Mouse (Mus musculus) liver, embryonic 16.5 days (tissue): ENCODE measurements around the gene Mocs1. TPM values are rescaled to one million over a fixed set of nuclear protein-coding genes. Genes with fewer than 3 reads are reported as not detected.

Experiments used
- ATAC-seq: fragments of 200-750 bp; cut with Nextera tagmentation; 2 replicates; pipeline ENCODE4 v1.8.0; 2017; ENCODE audit warnings: low read depth, mild to moderate bottlenecking, moderate number of reproducible peaks, moderate library complexity
- H3K27ac ChIP-seq: fragments of 300-500 bp; sonication (generic); 2 replicates; pipeline ENCODE4 v1.5.1; 2014; ENCODE audit warnings: mild to moderate bottlenecking, low read length
- H3K27me3 ChIP-seq: fragments of 300-500 bp; sonication (generic); 2 replicates; pipeline ENCODE4 v1.6.1; 2014; ENCODE audit warnings: low read depth, low read length, mixed read lengths; ENCODE audit not compliant: control insufficient read depth, insufficient read depth
- H3K36me3 ChIP-seq: fragments of 300-500 bp; sonication (generic); 2 replicates; pipeline ENCODE4 v1.6.1; 2014; ENCODE audit warnings: mild to moderate bottlenecking; ENCODE audit not compliant: control insufficient read depth, insufficient read depth
- H3K4me1 ChIP-seq: fragments of 300-500 bp; sonication (generic); 2 replicates; pipeline ENCODE4 v1.6.1; 2014; ENCODE audit warnings: low read depth, low read length, mixed read lengths; ENCODE audit not compliant: control insufficient read depth
- H3K4me2 ChIP-seq: fragments of 300-500 bp; sonication (generic); 2 replicates; pipeline ENCODE4 v1.6.1; 2014; ENCODE audit warnings: low read depth, low read length, mixed read lengths
- H3K4me3 ChIP-seq: fragments of 300-500 bp; sonication (generic); 2 replicates; pipeline ENCODE4 v1.5.1; 2014; ENCODE audit warnings: low read depth, mild to moderate bottlenecking, low read length
- H3K9ac ChIP-seq: fragments of 300-500 bp; sonication (generic); 2 replicates; pipeline ENCODE4 v1.6.1; 2014; ENCODE audit warnings: low read depth, low read length
- H3K9me3 ChIP-seq: fragments of 300-500 bp; sonication (generic); replicated peaks from 2 replicates; pipeline ENCODE4 v1.6.1; 2016; ENCODE audit warnings: low read length; ENCODE audit not compliant: control insufficient read depth
- WGBS: fragments of 180-500 bp; shearing (Covaris S2); extraction: QIAGEN DNeasy Blood & Tissue Kit; methylation state at CpG from one replicate; pipeline ENCODE4 v1.1.7; 2014; ENCODE audit not compliant: insufficient replicate concordance; 5-methylcytosine and 5-hydroxymethylcytosine counted together
- polyA plus RNA-seq: library from polyadenylated mRNA; unstranded; fragments of >200 nt; fragmentation: Nextera tagmentation; extraction: Ambion mirVana; gene quantifications from 2 replicates; pipeline ENCODE4 v1.2.1, GENCODE M21; 2015

Mocs1 gene
- polyA plus RNA-seq, 1 experiment from 2014 or later, result 13.1 TPM

GRCm38 (mm10) chr17:49405927-49406326 is 22.2 kb upstream of the Mocs1 start:
- Histone ChIP-seq H3K27me3 (no peaks in the 10 kb centered on the region), H3K9ac (no peak overlapping the region), H3K4me1 (no peaks in the 10 kb centered on the region), H3K36me3 (no peaks in the 10 kb centered on the region), H3K9me3 (no peaks in the 10 kb centered on the region), H3K4me3 (no peak overlapping the region), H3K4me2 (no peak overlapping the region), H3K27ac (no peak overlapping the region)
- 17% methylated on average over 5 of the region's 5 CpGs for WGBS
- ATAC-seq, result no peak

- Histone ChIP-seq H3K27ac (no peak overlapping the region), H3K4me2 (no peak overlapping the region), H3K9me3 (no peaks in the 10 kb centered on the region), H3K4me3 (no peak overlapping the region), H3K36me3 (no peaks in the 10 kb centered on the region), H3K27me3 (no peaks in the 10 kb centered on the region), H3K9ac (no peak overlapping the region), H3K4me1 (no peaks in the 10 kb centered on the region)
- WGBS, result 35% methylated on average over 5 of the region's 5 CpGs
- ATAC-seq, result no peak
These were observed 15.2 kb upstream of the Mocs1 start for GRCm38 (mm10) chr17:49412974-49413373.

- no peaks in the 10 kb centered on the region for H3K27me3 ChIP-seq
- H3K4me3 ChIP-seq, result no peak overlapping the region
- no peaks in the 10 kb centered on the region for H3K9me3 ChIP-seq
- H3K9ac ChIP-seq, result no peak overlapping the region
- H3K4me2 ChIP-seq, result no peak overlapping the region
- no peak for ATAC-seq
- H3K27ac ChIP-seq, result no peak overlapping the region
- H3K36me3 ChIP-seq, result no peaks in the 10 kb centered on the region
- WGBS, result 42% methylated on average over 3 of the region's 3 CpGs
- no peaks in the 10 kb centered on the region for H3K4me1 ChIP-seq
These were observed 14.6 kb upstream of the Mocs1 start for GRCm38 (mm10) chr17:49413554-49413953.

- no peaks in the 10 kb centered on the region for H3K4me1 ChIP-seq
- no peaks in the 10 kb centered on the region for H3K36me3 ChIP-seq
- no peak overlapping the region for H3K4me2 ChIP-seq
- ATAC-seq, result no peak
- H3K9me3 ChIP-seq, result no peaks in the 10 kb centered on the region
- H3K4me3 ChIP-seq, result no peak overlapping the region
- WGBS, result 54% methylated on average over 3 of the region's 3 CpGs
- H3K27ac ChIP-seq, result no peak overlapping the region
- H3K27me3 ChIP-seq, result no peaks in the 10 kb centered on the region
- H3K9ac ChIP-seq, result no peak overlapping the region
These were observed 11.9 kb upstream of the Mocs1 start for GRCm38 (mm10) chr17:49416228-49416627.

- Histone ChIP-seq H3K4me1 (peaks cover 3% of the 10 kb centered on the region), H3K27ac (no peak overlapping the region), H3K9ac (no peak overlapping the region), H3K9me3 (no peaks in the 10 kb centered on the region), H3K4me2 (no peak overlapping the region), H3K27me3 (no peaks in the 10 kb centered on the region), H3K4me3 (no peak overlapping the region), H3K36me3 (no peaks in the 10 kb centered on the region)
- peak; percentile 65; the same call in 1 of the 2 replicates for ATAC-seq
- 53% methylated on average over 6 of the region's 6 CpGs for WGBS
These were observed 8.3 kb upstream of the Mocs1 start for GRCm38 (mm10) chr17:49419813-49420212.

GRCm38 (mm10) chr17:49422286-49423066 is 5.7 kb upstream of the Mocs1 start:
- H3K36me3 ChIP-seq, result no peaks in the 10 kb centered on the region
- no peaks in the 10 kb centered on the region for H3K27me3 ChIP-seq
- H3K9me3 ChIP-seq, result no peaks in the 10 kb centered on the region
- no peak overlapping the region for H3K4me2 ChIP-seq
- H3K4me1 ChIP-seq, result peaks cover 3% of the 10 kb centered on the region
- WGBS, result 35% methylated on average over 3 of the region's 3 CpGs
- H3K27ac ChIP-seq, result no peak overlapping the region
- no peak for ATAC-seq
- H3K4me3 ChIP-seq, result no peak overlapping the region
- H3K9ac ChIP-seq, result no peak overlapping the region

DNA sequence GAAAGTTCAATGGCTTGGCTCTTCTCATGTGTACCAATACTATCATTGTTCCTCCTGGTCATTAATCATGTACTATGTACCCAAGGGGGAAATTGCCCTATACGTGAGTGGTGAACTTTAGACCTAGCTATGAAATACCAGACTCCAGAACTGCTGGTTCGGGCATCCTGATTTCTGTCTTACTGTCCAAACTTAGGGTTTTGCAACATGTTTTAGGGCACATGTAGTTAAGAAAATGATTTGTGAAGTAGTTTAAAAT is 5.2 kb upstream of the Mocs1 start:
- ATAC-seq, result no peak
- H3K27ac ChIP-seq, result no peak overlapping the region
- no peak overlapping the region for H3K4me2 ChIP-seq
- H3K4me3 ChIP-seq, result no peak overlapping the region
- no peaks in the 10 kb centered on the region for H3K27me3 ChIP-seq
- peaks cover 7% of the 10 kb centered on the region for H3K4me1 ChIP-seq
- H3K36me3 ChIP-seq, result no peaks in the 10 kb centered on the region
- H3K9ac ChIP-seq, result no peak overlapping the region
- H3K9me3 ChIP-seq, result no peaks in the 10 kb centered on the region
- WGBS, result 71% methylated on average over 2 of the region's 2 CpGs

DNA sequence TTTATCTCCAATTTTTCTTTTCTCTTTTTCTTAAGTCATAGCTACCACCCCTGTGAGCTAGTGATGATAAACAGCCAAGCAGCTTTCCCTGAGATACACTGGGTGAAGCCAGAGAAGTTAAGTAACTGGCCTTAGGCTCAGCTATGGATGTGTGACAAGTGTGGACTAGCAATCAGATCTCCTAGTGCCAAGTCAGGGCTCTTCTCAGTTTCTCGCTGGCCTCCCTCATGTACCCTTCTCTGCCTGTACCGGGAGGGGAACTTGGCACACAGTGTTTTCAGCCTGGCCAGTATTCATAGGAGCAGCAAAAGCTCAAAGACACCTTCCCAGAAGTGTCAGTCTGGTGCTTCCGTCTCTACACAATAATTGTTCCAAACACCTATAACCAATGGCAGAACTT is 4.3 kb upstream of the Mocs1 start:
- H3K4me1 ChIP-seq, result peaks cover 8% of the 10 kb centered on the region

GRCm38 (mm10) chr17:49427631-49428238 is 427 bp upstream of the Mocs1 start:
- 0 out of 2 replicates have a peak, but pooled peaks cover 3% of the 10 kb centered on the region for H3K36me3 ChIP-seq
- H3K27me3 ChIP-seq, result no peaks in the 10 kb centered on the region
- no peaks in the 10 kb centered on the region for H3K9me3 ChIP-seq
- WGBS, result 14% methylated on average over 9 of the region's 9 CpGs
- ATAC-seq, result no peak
- H3K9ac ChIP-seq, result no peak overlapping the region
- H3K27ac ChIP-seq, result no peak overlapping the region
- H3K4me2 ChIP-seq, result peak overlapping the region; percentile 44
- H3K4me1 ChIP-seq, result peaks cover 38% of the 10 kb centered on the region
- peak overlapping the region; percentile 90 for H3K4me3 ChIP-seq

More for the DNA sequence above, 4.3 kb upstream of the Mocs1 start:
- no peak overlapping the region for H3K4me3 ChIP-seq
- no peaks in the 10 kb centered on the region for H3K36me3 ChIP-seq
- no peaks in the 10 kb centered on the region for H3K9me3 ChIP-seq
- 77% methylated on average over 3 of the region's 3 CpGs for WGBS
- no peaks in the 10 kb centered on the region for H3K27me3 ChIP-seq
- H3K9ac ChIP-seq, result no peak overlapping the region
- H3K27ac ChIP-seq, result no peak overlapping the region
- H3K4me2 ChIP-seq, result no peak overlapping the region
- ATAC-seq, result no peak
